Mouse (Mus musculus) C2C12 (cell line): ENCODE data around the gene Hsph1. TPM values are rescaled to one million over a fixed set of nuclear protein-coding genes. Genes with fewer than 3 reads are reported as not detected.

Experiments used
- H3K27me3 ChIP-seq: one replicate; pipeline ENCODE4 v1.6.1; 2011; ENCODE audit not compliant: control insufficient read depth, insufficient read depth, insufficient read length
- H3K36me3 ChIP-seq: one replicate; pipeline ENCODE4 v1.6.1; 2011; ENCODE audit not compliant: control insufficient read depth, insufficient read depth
- H3K4me3 ChIP-seq: one replicate; pipeline ENCODE4 v1.5.1; 2011; ENCODE audit warnings: mild to moderate bottlenecking, control low read depth; ENCODE audit not compliant: poor library complexity, insufficient read depth, severe bottlenecking
- H3K79me2 ChIP-seq: one replicate; pipeline ENCODE4 v1.6.1; 2011; ENCODE audit not compliant: control insufficient read depth, insufficient read depth
- H3K79me3 ChIP-seq: one replicate; pipeline ENCODE4 v1.6.1; 2011; ENCODE audit warnings: low read depth, control low read depth
- H3ac ChIP-seq: one replicate; pipeline ENCODE3; 2011; ENCODE audit warnings: low read depth; ENCODE audit not compliant: control insufficient read depth, insufficient read length
- CEBPB ChIP-seq: IDR thresholded peaks from one replicate; pipeline ENCODE4 v1.6.1; 2011; ENCODE audit warnings: low read depth, mild to moderate bottlenecking, control low read depth, moderate library complexity
- CTCF ChIP-seq: IDR thresholded peaks from one replicate; pipeline ENCODE4 v1.5.1; 2011; ENCODE audit not compliant: control insufficient read depth, insufficient read depth, insufficient read length
- FOSL1 ChIP-seq: IDR thresholded peaks from one replicate; pipeline ENCODE4 v1.8.0; 2011; ENCODE audit warnings: mild to moderate bottlenecking, low read length; ENCODE audit not compliant: poor library complexity, insufficient read depth, severe bottlenecking
- MAX ChIP-seq: IDR thresholded peaks from one replicate; pipeline ENCODE4 v1.6.1; 2011; ENCODE audit warnings: mild to moderate bottlenecking, control low read depth
- MYOD1 ChIP-seq: IDR thresholded peaks from one replicate; pipeline ENCODE4 v1.6.1; 2011; ENCODE audit warnings: low read depth; ENCODE audit not compliant: control insufficient read depth, insufficient read length
- MYOG ChIP-seq: IDR thresholded peaks from one replicate; pipeline ENCODE4 v1.6.1; 2011; ENCODE audit not compliant: control insufficient read depth, insufficient read length; ENCODE audit errors: extremely low read depth
- USF1 ChIP-seq: IDR thresholded peaks from one replicate; pipeline ENCODE4 v1.6.1; 2011; ENCODE audit warnings: low read depth, mild to moderate bottlenecking, control low read depth, moderate library complexity
- polyA plus RNA-seq: library from polyadenylated mRNA; unstranded; fragments of >200 nt; fragmentation: generic; extraction: Trizol; gene quantifications from one replicate; pipeline ENCODE4 v1.2.1, GENCODE M21; 2012; ENCODE audit warnings: missing spikeins

Gene Hsph1
- polyA plus RNA-seq, 1 experiment, result 74.1 TPM

DNA sequence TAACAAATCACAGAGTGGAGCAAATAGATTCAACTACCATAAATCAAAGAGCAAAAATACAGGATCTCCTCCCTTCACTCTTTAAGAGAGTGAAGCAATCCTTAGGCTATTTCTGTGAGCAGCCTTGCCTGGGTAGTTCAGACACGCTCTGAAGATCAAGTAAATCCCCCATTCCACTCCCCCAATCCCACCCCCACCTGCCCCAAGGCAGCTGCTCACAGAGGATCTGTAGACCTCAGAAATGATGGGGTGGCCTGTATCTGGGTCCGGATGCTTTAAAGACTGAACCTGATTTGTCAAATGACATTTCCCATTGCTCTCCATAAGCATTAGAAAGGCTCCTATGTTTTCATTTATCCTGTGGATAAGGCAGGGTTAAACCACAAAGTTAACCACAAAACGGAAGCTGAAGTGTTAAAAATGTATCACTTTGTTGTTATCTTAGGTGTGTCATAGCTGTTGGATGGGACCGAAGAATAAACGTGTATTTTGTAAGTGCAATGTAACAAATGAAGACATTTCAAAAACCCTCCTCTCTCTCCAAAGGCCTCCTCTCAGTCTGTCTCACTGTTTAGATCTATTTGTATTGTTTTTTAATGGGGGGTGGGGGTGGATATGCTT is 53.4 kb downstream of the Hsph1 start:
- Histone ChIP-seq H3K27me3 (peaks cover 2% of the 10 kb centered on the region), H3K36me3 (no peaks in the 10 kb centered on the region), H3K4me3 (no peak overlapping the region), H3K79me2 (no peaks in the 10 kb centered on the region), H3ac (no peak overlapping the region), H3K79me3 (no peaks in the 10 kb centered on the region)
- TF ChIP-seq FOSL1 (no peak), MYOG (no peak), MAX (no peak), CEBPB (no peak), USF1 (no peak), MYOD1 (no peak), CTCF (no peak)

DNA sequence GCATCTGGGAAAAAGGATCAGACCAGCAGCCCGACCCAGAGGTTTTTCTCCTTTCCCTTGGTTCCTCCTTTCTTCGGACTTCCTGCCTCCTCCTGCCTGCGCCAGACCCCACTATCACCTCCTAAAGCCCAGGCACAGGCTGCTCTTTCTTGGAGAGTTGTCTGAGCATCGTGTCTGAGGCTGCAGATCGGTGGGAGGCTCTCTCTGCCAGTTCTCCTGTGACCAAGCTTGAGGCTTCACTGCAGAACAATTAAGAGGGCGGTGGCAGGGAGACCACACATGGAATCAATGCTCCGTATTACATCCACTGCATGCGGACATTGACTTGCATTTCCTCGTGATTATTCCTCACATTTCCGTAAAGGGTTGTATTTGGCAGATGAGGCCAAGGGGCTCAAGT is 58.7 kb downstream of the Hsph1 start:
- no peaks in the 10 kb centered on the region for H3K79me3 ChIP-seq
- H3K4me3 ChIP-seq, result no peak overlapping the region
- no peak overlapping the region for H3ac ChIP-seq
- peaks cover 3% of the 10 kb centered on the region for H3K27me3 ChIP-seq
- H3K79me2 ChIP-seq, result no peaks in the 10 kb centered on the region
- no peak for TF ChIP-seq FOSL1
- no peak for TF ChIP-seq MYOD1
- no peak for TF ChIP-seq MAX
- no peak for TF ChIP-seq CEBPB
- no peak for TF ChIP-seq CTCF
- TF ChIP-seq USF1, result no peak
- no peak for TF ChIP-seq MYOG
- no peaks in the 10 kb centered on the region for H3K36me3 ChIP-seq

DNA sequence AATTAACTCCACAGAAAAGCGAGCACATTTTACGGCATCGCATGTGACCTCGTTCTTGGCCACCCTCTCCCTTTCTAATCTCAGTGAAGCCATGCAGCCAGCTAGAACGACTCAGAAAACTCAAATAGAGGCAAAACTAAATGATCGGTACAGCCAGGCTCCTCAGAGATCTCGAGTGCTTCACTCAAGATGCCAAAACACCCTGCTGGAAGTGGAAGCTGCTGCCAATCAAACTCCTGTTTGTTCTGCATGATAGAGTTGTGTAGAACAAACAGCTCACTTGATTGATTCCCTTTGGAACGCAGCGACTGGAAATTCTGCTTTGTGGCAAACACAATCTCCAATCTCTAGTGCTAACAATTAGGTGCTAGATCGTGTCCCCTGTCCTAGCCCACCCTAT is 59.2 kb downstream of the Hsph1 start:
- no peaks in the 10 kb centered on the region for H3K79me2 ChIP-seq
- no peak overlapping the region for H3ac ChIP-seq
- no peaks in the 10 kb centered on the region for H3K36me3 ChIP-seq
- H3K4me3 ChIP-seq, result no peak overlapping the region
- H3K27me3 ChIP-seq, result peaks cover 3% of the 10 kb centered on the region
- H3K79me3 ChIP-seq, result no peaks in the 10 kb centered on the region
- TF ChIP-seq MAX (no peak), FOSL1 (no peak), USF1 (no peak), MYOD1 (no peak), CTCF (no peak), CEBPB (no peak), MYOG (no peak)

DNA sequence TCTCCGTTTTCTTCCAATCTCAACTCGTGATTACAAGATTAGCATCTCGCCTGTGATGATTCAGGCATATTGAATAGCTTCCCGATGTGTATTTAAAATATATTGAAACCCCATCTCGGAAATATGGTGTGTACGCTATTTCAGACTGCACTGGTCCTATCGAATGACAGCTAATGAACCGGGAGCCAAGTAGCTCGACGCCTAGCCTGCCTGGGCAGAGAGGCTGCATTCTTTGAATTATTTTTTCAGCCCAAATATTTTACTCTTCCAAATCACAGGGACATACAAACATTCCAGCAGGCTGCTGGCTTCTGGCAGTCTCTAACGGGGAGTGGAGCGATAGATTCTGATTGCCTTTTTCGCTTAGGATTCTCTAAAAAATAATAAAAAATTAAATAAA is 67.2 kb downstream of the Hsph1 start:
- no peak overlapping the region for H3ac ChIP-seq
- no peaks in the 10 kb centered on the region for H3K79me2 ChIP-seq
- H3K4me3 ChIP-seq, result no peak overlapping the region
- TF ChIP-seq MYOG, result no peak
- TF ChIP-seq FOSL1, result no peak
- TF ChIP-seq CEBPB, result no peak
- no peak for TF ChIP-seq CTCF
- TF ChIP-seq MAX, result no peak
- no peaks in the 10 kb centered on the region for H3K79me3 ChIP-seq
- no peaks in the 10 kb centered on the region for H3K27me3 ChIP-seq
- no peaks in the 10 kb centered on the region for H3K36me3 ChIP-seq

DNA sequence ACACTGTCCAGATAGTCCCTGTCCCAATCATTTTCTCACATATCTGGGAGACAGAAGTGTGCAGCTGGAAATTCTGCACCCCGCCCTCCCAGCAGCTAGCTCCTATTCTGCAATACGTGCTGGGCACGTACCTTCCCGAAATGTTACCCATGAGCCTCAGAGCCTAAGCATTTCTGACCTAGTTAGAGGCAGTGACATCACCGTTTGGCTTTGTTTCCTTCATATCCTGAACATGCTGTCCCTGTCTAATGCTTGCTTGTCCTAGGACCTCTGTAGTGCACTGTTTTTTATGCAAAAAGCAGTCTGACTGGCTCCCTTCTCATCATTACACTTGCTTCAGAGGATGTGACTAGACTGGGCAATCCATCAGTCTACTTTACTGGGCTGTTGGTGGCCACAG is 69.2 kb downstream of the Hsph1 start:
- Histone ChIP-seq H3K27me3 (no peaks in the 10 kb centered on the region), H3K79me2 (no peaks in the 10 kb centered on the region), H3K36me3 (no peaks in the 10 kb centered on the region), H3K4me3 (no peak overlapping the region), H3K79me3 (no peaks in the 10 kb centered on the region), H3ac (no peak overlapping the region)
- TF ChIP-seq FOSL1, result no peak
- TF ChIP-seq MYOD1, result no peak
- TF ChIP-seq MAX, result no peak
- TF ChIP-seq CEBPB, result no peak
- no peak for TF ChIP-seq MYOG
- no peak for TF ChIP-seq CTCF
- no peak for TF ChIP-seq USF1

DNA sequence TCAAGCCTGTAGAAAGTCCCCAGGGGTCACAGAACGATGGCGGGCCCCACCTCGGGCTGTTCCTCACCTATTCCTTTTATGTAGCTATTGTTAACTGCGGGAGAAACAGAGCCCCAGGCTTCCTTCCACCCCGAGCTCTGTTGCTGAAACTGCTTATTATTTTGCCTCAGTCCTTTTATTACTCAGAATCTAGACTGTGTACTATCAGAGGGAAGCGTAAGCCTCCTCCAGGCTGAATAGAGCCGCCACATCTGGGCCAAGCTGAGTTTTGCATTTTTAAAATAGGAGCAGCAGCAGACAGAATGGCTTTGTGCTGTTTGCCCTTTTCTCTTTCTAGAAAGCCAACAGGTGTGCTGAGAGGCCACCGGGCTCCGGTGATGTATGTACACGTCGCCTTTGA is 70.2 kb downstream of the Hsph1 start:
- Histone ChIP-seq H3K27me3 (no peaks in the 10 kb centered on the region), H3K4me3 (no peak overlapping the region), H3ac (no peak overlapping the region), H3K79me3 (no peaks in the 10 kb centered on the region), H3K36me3 (no peaks in the 10 kb centered on the region), H3K79me2 (no peaks in the 10 kb centered on the region)
- no peak for TF ChIP-seq FOSL1
- TF ChIP-seq MYOD1, result no peak
- TF ChIP-seq USF1, result no peak
- TF ChIP-seq CTCF, result no peak
- no peak for TF ChIP-seq CEBPB
- TF ChIP-seq MYOG, result no peak
- no peak for TF ChIP-seq MAX

Other genes starting within 250 kb of the Hsph1 start
- 0.09 TPM for gene Medag, start 224.6 kb downstream of the Hsph1 start, polyA plus RNA-seq
- 0.28 TPM for gene Tex26, start 196.7 kb downstream of the Hsph1 start, polyA plus RNA-seq
- 0.29 TPM for gene Wdr95, start 107.7 kb downstream of the Hsph1 start, polyA plus RNA-seq
- 4.6 TPM for gene B3glct, start 41.9 kb upstream of the Hsph1 start, polyA plus RNA-seq